Mouse (Mus musculus) embryonic facial prominence, embryonic 14.5 days (tissue): ENCODE results near the gene Epop. TPM values are rescaled to one million over a fixed set of nuclear protein-coding genes. Genes with fewer than 3 reads are reported as not detected.

Source experiments
- ATAC-seq: fragments of 200-750 bp; cut with Nextera tagmentation; 2 replicates; pipeline ENCODE4 v1.8.0; 2017; ENCODE audit warnings: low read depth, moderate number of reproducible peaks, moderate TSS enrichment
- DNase-seq: peaks from one replicate; pipeline ENCODE4 v3.0.0-alpha.2; 2015; ENCODE audit warnings: low spot score
- H3K27ac ChIP-seq: fragments of 300-500 bp; sonication (generic); replicated peaks from 2 replicates; pipeline ENCODE4 v1.5.1; 2014; ENCODE audit warnings: low read depth, mild to moderate bottlenecking, low read length, moderate library complexity
- H3K27me3 ChIP-seq: fragments of 300-500 bp; sonication (generic); replicated peaks from 2 replicates; pipeline ENCODE4 v1.6.1; 2014; ENCODE audit warnings: low read length; ENCODE audit not compliant: control insufficient read depth, insufficient read depth
- H3K36me3 ChIP-seq: fragments of 300-500 bp; sonication (generic); 2 replicates; pipeline ENCODE4 v1.6.1; 2014; ENCODE audit warnings: low read length, mixed read lengths; ENCODE audit not compliant: control insufficient read depth, insufficient read depth
- H3K4me1 ChIP-seq: fragments of 300-500 bp; sonication (generic); 2 replicates; pipeline ENCODE4 v1.6.1; 2014; ENCODE audit warnings: antibody characterized with exemption, low read length; ENCODE audit not compliant: control insufficient read depth, insufficient read depth
- H3K4me2 ChIP-seq: fragments of 300-500 bp; sonication (generic); 2 replicates; pipeline ENCODE4 v1.6.1; 2014; ENCODE audit warnings: low read depth, mild to moderate bottlenecking, low read length, moderate library complexity, mixed read lengths
- H3K4me3 ChIP-seq: fragments of 300-500 bp; sonication (generic); 2 replicates; pipeline ENCODE4 v1.5.1; 2014; ENCODE audit warnings: low read depth, mild to moderate bottlenecking, low read length
- H3K9ac ChIP-seq: fragments of 300-500 bp; sonication (generic); 2 replicates; pipeline ENCODE4 v1.6.1; 2014; ENCODE audit warnings: low read depth, mild to moderate bottlenecking, low read length, moderate library complexity, mixed read lengths
- H3K9me3 ChIP-seq: fragments of 300-500 bp; sonication (generic); 2 replicates; pipeline ENCODE4 v1.6.1; 2016; ENCODE audit warnings: low read length; ENCODE audit not compliant: control insufficient read depth
- WGBS: fragments of 180-500 bp; shearing (Covaris S2); extraction: QIAGEN DNeasy Blood & Tissue Kit; methylation state at CpG from one replicate; pipeline ENCODE4 v1.1.7; 2014; 5-methylcytosine and 5-hydroxymethylcytosine counted together
- polyA plus RNA-seq: library from polyadenylated mRNA; unstranded; fragments of >200 nt; fragmentation: Nextera tagmentation; extraction: Ambion mirVana; gene quantifications from 2 replicates; pipeline ENCODE4 v1.2.1, GENCODE M21; 2014

Epop gene
- polyA plus RNA-seq, 1 experiment from 2014 or later, result 2.4 TPM

DNA sequence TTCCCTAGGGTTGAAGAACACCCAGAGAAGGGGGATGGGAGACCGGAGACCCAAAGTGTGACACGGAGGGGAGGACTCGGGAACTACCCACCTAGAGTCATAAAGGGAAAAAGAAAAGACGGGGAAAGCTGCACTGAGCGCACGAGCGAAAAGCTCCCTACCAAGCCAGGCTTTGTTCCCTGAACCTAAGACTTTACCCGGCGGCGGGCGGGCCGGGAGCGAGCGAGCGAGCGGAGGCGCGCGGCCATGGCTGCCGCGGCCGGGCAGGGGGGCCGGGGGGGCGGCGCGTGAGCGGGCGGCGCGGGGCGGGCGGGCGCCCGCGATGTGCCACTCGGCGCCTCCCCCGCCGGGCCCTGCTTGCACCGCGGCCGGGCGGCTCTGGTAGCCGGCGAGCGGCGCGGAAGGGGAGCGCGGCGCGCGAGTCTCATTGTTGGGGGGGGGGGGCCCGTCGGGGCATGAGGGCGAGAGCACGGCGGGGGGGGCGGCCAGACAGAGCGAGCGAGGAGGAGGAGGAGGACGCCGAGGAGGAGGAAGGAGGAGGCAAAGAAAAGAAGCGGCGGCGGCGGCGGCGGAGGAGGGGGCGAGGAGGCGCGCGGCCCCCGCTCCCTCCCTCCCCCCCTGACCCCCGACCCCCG lies 33.5 kb upstream of the Epop start, which contains the start of gene Mllt6:
TSS of gene Mllt6 (plus strand) at position 522 of the 635 bp plus-strand sequence.
- H3K27ac ChIP-seq, result peak within 1 kb of the TSS; percentile 83
- DNase-seq (peak; percentile 93), ATAC-seq (peak; percentile 74)
- peaks cover 25% of the 10 kb centered on the region for H3K36me3 ChIP-seq
- H3K4me2 ChIP-seq, result peak within 1 kb of the TSS; percentile 74
- H3K9me3 ChIP-seq, result no peaks in the 10 kb centered on the region
- peak within 1 kb of the TSS; percentile 86 for H3K4me3 ChIP-seq
- WGBS, result 0% methylated on average over 7 of the region's 76 CpGs
- H3K27me3 ChIP-seq, result peaks cover 18% of the 10 kb centered on the region
- peak within 1 kb of the TSS; percentile 86 for H3K9ac ChIP-seq
- H3K4me1 ChIP-seq, result peaks cover 31% of the 10 kb centered on the region

DNA sequence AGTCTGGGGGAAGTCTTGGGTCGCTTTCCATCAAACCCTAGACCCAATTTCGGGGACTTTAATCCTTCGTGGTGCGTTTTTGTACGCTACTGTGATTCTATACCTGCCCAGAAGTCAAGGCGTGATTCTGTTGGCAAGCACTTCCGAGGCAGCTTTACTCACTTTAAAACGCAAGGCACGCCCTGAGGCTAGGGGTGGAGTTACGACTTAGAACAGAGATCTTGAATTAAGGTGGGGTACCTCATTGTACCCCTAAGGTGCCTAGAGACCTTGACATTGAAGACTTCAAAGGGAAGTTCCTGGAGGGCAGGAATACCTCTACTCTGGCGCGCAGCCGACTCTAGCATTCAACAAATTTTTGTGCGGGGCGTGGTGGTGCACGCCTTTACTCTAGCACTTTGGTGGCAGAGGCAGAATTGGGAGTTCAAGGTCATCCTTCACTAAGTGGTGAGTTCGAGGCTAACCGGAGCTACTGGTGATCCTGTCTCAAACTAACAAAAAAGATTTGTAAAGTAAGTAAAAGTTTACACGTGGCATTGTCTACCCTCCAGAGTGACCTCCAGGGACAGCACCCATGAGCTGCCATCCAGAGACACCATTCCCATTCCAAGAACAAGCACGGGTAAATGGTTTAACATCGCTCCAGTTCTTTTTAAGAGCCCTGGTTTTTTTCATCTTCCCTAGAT lies 32.8 kb upstream of the Epop start:
- Histone ChIP-seq H3K9me3 (no peaks in the 10 kb centered on the region), H3K4me2 (peak overlapping the region; percentile 74), H3K4me3 (peak overlapping the region; percentile 86), H3K4me1 (peaks cover 31% of the 10 kb centered on the region), H3K27me3 (peaks cover 18% of the 10 kb centered on the region), H3K36me3 (peaks cover 21% of the 10 kb centered on the region), H3K27ac (peak overlapping the region; percentile 83; the same call in 1 of the 2 replicates), H3K9ac (peak overlapping the region; percentile 86)
- DNase-seq, result peak; percentile 82
- ATAC-seq, result no peak
- WGBS, result under 1% methylated on average over 21 of the region's 21 CpGs

DNA sequence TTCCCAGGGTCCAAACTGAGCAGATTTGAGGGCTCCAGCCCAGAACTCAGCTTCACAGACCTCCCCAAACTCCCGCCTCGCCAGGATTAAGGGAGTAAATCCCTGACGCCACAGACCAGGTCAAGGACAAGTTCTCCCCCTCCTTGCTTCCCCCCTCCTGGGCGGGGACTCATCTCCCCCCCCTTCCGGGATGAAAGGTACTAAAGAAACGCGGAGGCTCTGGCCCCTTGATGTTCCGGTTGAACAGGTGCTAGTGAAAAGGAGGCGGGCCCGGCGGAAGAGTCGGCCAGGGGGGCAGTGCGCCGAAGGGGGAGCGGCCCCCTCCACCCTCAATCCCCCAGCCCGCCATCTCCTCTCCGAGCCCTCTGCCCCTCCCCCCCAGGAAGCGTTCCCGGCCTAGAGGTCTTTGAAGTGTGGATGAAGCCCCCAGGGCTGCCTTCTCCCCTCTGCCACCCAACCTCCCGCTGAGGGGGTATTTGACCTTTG lies 32.2 kb upstream of the Epop start:
- DNase-seq (peak; percentile 76), ATAC-seq (no peak)
- Histone ChIP-seq H3K9me3 (no peaks in the 10 kb centered on the region), H3K4me1 (peaks cover 31% of the 10 kb centered on the region), H3K27me3 (peaks cover 18% of the 10 kb centered on the region), H3K9ac (0 out of 2 replicates have a peak overlapping the region, but pooled peaks have one; percentile 15), H3K4me3 (peak overlapping the region; percentile 86), H3K4me2 (peak overlapping the region; percentile 74), H3K36me3 (peaks cover 15% of the 10 kb centered on the region), H3K27ac (no peak overlapping the region; the same call in 1 of the 2 replicates)
- WGBS, result under 1% methylated on average over 11 of the region's 20 CpGs

DNA sequence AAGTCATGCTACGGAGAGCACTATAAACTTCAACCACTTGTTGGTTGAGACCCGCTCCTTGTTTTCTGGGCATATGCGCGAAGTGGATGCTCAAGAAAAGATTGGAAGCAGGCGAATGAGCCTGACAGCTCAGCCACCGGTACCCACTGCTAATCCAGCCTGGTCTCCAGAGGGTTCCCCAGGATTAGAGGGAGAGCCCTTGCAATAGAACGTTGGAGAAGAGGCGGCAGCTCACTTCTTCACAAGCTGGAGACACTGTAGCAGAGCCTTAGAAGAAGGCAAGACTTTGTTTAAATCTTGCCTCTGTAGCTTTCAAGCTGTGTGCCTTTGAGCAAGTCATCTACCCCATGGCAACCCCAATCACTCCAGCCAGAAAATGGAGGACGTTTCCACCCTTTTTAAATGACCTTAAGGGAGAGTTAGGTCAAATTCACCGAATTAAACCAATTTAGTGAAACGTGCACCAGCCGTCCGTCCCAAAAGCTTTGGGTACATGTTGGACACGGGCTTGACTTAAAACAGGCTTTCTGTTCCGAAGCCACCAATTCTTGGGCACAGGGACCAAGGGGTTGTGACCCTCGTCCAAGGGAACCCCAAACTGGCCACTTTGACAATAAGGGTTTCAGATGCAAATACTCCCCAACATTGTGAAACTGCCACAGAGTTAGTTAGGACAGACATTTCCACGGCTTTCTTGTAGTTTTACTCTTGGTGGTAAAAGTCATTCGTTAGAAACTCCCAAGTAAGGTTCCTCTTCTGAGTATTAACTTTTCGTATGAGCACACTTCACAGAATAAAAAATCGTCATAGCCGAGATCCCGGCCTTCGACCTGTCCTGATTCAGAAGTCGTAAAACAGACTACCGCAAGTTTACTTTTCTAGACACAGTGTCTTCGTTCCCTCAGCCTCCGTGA lies 31.5 kb upstream of the Epop start:
- peak overlapping the region; percentile 74 for H3K4me2 ChIP-seq
- H3K4me3 ChIP-seq, result peak overlapping the region; percentile 86
- DNase-seq, result no peak
- peaks cover 18% of the 10 kb centered on the region for H3K27me3 ChIP-seq
- no peak for ATAC-seq
- WGBS, result 2% methylated on average over 27 of the region's 27 CpGs
- H3K36me3 ChIP-seq, result peaks cover 8% of the 10 kb centered on the region
- H3K9ac ChIP-seq, result peak overlapping the region; percentile 86
- H3K27ac ChIP-seq, result no peak overlapping the region; the same call in 1 of the 2 replicates
- H3K9me3 ChIP-seq, result no peaks in the 10 kb centered on the region
- H3K4me1 ChIP-seq, result peaks cover 31% of the 10 kb centered on the region

DNA sequence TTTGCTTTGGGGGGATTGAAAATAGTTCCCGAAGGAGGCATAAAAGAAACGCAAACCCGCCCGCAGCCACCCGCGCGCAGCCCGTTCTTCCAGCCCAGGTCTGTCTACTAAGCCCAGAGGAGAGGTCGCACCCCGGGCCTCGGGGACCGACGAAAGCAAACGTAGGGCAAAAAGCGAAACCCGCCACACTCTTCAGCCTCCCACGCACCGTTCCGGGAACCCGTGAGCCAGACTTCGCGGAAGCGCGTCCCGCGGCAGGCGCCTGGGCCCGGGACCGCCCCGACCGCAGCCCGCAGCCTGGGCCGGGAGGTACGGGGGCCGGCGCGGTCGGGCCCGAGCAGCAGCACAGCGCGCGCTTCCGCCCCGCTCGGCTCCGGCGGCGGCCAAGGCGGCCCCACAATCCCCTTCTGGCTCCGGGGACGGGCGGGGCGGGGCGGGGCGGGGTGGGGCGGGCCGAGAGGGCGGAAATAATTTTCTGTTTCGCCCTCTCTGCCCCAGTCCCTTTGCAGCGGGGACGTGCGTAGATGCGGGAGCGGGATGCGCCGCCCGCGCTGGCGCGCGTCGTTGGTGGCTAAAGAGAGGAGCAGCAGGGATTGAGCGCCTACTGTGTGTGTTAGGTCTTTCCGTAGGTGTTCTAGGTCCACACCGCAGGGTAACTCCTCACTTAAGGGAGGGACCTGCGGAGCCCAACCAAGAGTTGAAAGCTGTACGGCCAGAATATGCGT lies 30.6 kb upstream of the Epop start:
- under 1% methylated on average over 36 of the region's 78 CpGs for WGBS
- H3K27me3 ChIP-seq, result peaks cover 18% of the 10 kb centered on the region
- 0 out of 2 replicates have a peak, but pooled peaks cover under 1% of the 10 kb centered on the region for H3K36me3 ChIP-seq
- DNase-seq (peak; percentile 85), ATAC-seq (peak; percentile 89)
- peak overlapping the region; percentile 86 for H3K9ac ChIP-seq
- H3K4me3 ChIP-seq, result peak overlapping the region; percentile 86
- H3K4me1 ChIP-seq, result peaks cover 31% of the 10 kb centered on the region
- no peaks in the 10 kb centered on the region for H3K9me3 ChIP-seq
- peak overlapping the region; percentile 74 for H3K4me2 ChIP-seq
- peak overlapping the region; percentile 73 for H3K27ac ChIP-seq

DNA sequence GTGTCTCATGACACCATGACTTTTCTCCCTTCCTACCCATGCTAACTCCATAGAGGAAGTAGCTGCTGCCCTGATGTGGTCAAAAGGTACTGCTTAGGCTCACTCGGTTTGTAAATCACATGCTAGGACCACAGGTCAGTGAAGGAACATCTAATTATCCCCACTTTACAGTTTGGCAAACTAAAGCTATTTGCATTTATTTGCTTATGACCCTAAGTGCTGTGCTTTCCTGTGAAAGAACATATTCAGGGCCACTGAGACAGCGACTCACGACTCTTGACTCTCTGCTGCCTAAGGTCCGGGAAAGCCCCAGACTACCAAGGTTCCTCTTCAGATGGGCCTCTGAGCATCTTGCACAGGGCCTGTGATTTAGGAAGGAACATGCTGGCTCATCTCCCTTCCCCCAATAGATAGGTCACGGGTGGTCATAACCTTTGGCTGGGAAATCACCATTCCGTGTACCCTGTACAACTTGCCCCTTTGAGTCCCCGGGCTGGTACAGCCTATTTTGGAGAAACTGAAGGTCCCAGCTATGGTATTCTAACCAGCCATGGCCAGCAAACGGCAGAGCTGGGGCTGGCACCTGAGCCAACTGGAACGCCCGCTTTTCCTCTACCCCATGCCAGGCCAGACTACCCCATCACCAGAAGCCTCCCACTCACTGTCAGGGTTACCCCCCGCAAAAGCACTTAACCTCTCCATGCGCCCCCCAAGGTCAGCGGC lies 29.9 kb upstream of the Epop start:
- Histone ChIP-seq H3K4me1 (peaks cover 26% of the 10 kb centered on the region), H3K27me3 (peaks cover 18% of the 10 kb centered on the region), H3K9ac (peak overlapping the region; percentile 86), H3K4me3 (peak overlapping the region; percentile 86), H3K4me2 (peak overlapping the region; percentile 74), H3K9me3 (no peaks in the 10 kb centered on the region), H3K36me3 (no peaks in the 10 kb centered on the region), H3K27ac (peak overlapping the region; percentile 73; the same call in 1 of the 2 replicates)
- DNase-seq, result no peak
- ATAC-seq, result no peak
- WGBS, result 9% methylated on average over 12 of the region's 13 CpGs

DNA sequence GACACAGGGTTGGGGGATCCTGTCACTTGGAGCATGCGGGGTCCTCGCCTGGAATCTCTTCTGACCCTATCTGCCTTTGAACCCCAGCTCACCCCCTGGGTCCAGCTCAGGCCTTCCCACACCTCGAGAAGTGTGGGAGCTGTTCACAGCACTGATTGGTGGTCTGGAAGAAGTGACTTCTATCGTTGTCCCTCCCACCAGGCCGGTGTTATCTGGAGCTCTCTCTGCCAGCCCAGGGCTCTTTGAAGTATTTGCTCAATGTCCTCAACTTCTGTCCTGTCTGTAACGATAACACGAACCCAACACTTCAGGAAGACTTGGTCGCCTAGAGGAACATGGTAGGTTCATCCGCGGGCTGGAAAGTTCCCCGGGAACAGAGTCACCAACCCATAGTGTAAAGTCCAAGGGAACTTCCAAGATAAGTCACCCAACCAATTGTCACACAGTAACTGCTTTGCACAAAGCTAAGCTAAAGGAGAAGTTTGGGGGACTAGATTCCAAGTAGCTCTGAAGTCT lies 29.3 kb upstream of the Epop start:
- 72% methylated on average over 11 of the region's 11 CpGs for WGBS
- no peak for DNase-seq
- no peak overlapping the region for H3K27ac ChIP-seq
- no peak overlapping the region for H3K4me3 ChIP-seq
- H3K9me3 ChIP-seq, result no peaks in the 10 kb centered on the region
- peaks cover 18% of the 10 kb centered on the region for H3K27me3 ChIP-seq
- no peak for ATAC-seq
- H3K9ac ChIP-seq, result no peak overlapping the region
- H3K36me3 ChIP-seq, result no peaks in the 10 kb centered on the region
- peaks cover 25% of the 10 kb centered on the region for H3K4me1 ChIP-seq
- peak overlapping the region; percentile 74; the same call in 1 of the 2 replicates for H3K4me2 ChIP-seq
